9 mouse cellular contexts compared by ENCODE assay signal in genomic region chr4:36289701-36290053, GRCm38 (mm10).
DNase-seq lines count a peak whose midpoint lies in the region; ATAC-seq and TF ChIP-seq lines count a peak whose summit lies in the region.
"Had no signal": no experiment of that assay in that cellular context is flagged by ENCODE, and none has a peak within 500 bp of the region (broad histone marks: within the 10 kb centered on the region; RNA-seq: fewer than 3 reads in every experiment).

No protein-coding gene starts in this region.

- H3K4me2 ChIP-seq in intestine, embryonic 14.5 days (ENCODE audit: low read length) = peak overlapping the region; percentile 39
- peak overlapping the region; percentile 54 for H3K4me2 ChIP-seq in neural tube, embryonic 15.5 days

- H3K4me1 ChIP-seq in lung, adult 2 months (ENCODE audit: control insufficient read depth, insufficient read depth, low read length) = peaks cover 4% of the 10 kb centered on the region; the same call in 1 of the 2 replicates
- H3K4me1 ChIP-seq in intestine, embryonic 14.5 days (replicated peaks; ENCODE audit: control insufficient read depth, insufficient read depth, low read length) = no peaks in the 10 kb centered on the region
- H3K4me1 ChIP-seq in neural tube, embryonic 15.5 days = peaks cover 12% of the 10 kb centered on the region
- H3K4me1 ChIP-seq: limb, embryonic 12.5 days had no signal

- ATAC-seq in intestine, embryonic 14.5 days (replicated peaks; ENCODE audit: low FRiP score, low TSS enrichment, low read depth) = no peak
- ATAC-seq in neural tube, embryonic 15.5 days (ENCODE audit: low FRiP score) = no peak

- TF ChIP-seq POLR2A in lung, adult 2 months (IDR thresholded peaks at IDR 0.05; ENCODE audit: borderline replicate concordance, extremely low read depth, low read depth, low read length) = no peak

- H3K27me3 ChIP-seq in intestine, embryonic 14.5 days (replicated peaks; ENCODE audit: control insufficient read depth, insufficient read depth, low read length) = no peaks in the 10 kb centered on the region
- no peaks in the 10 kb centered on the region for H3K27me3 ChIP-seq in neural tube, embryonic 15.5 days (replicated peaks)
- H3K27me3 ChIP-seq: limb, embryonic 12.5 days had no signal

- H3K9ac ChIP-seq in intestine, embryonic 14.5 days (ENCODE audit: low read length) = no peak overlapping the region
- H3K9ac ChIP-seq in neural tube, embryonic 15.5 days (replicated peaks) = no peak overlapping the region
- H3K9ac ChIP-seq: limb, embryonic 12.5 days had no signal

- no peak for TF ChIP-seq CTCF in gastrocnemius, adult 2 months (IDR thresholded peaks at IDR 0.05)
- no peak for TF ChIP-seq CTCF in lung, adult 2 months (IDR thresholded peaks at IDR 0.05; ENCODE audit: insufficient read depth, low read length)

- DNase-seq in gastrocnemius, adult 2 months = no peak
- DNase-seq in gastrocnemius, postnatal 14 days = no peak
- DNase-seq in lung, adult 2 months = no peak
- no peak for DNase-seq in lung, postnatal 10 days
- no peak for DNase-seq in intestine, embryonic 14.5 days (ENCODE audit: low spot score)
- DNase-seq in spleen, postnatal 14 days (ENCODE audit: low spot score in 2 of 2) = no peak
- no peak for DNase-seq in left cerebral cortex, postnatal 14 days (ENCODE audit: low spot score in 2 of 2)

- no peaks in the 10 kb centered on the region for H3K9me3 ChIP-seq in intestine, embryonic 14.5 days (ENCODE audit: control insufficient read depth, low read length)
- H3K9me3 ChIP-seq in neural tube, embryonic 15.5 days (replicated peaks) = no peaks in the 10 kb centered on the region
- H3K9me3 ChIP-seq: limb, embryonic 12.5 days had no signal

- WGBS in lung, adult 2 months = 35% methylated on average over 8 of the region's 8 CpGs
- 56% methylated on average over 8 of the region's 8 CpGs for WGBS in intestine, embryonic 14.5 days
- 61% methylated on average over 8 of the region's 8 CpGs for WGBS in neural tube, embryonic 15.5 days

- peak overlapping the region; percentile 66 for H3K27ac ChIP-seq in gastrocnemius, adult 2 months
- H3K27ac ChIP-seq in intestine, embryonic 14.5 days (ENCODE audit: low read depth) = no peak overlapping the region
- no peak overlapping the region for H3K27ac ChIP-seq in neural tube, embryonic 15.5 days (replicated peaks)
- H3K27ac ChIP-seq: limb, embryonic 12.5 days had no signal

- H3K4me3 ChIP-seq in gastrocnemius, adult 2 months = peak overlapping the region; percentile 54
- H3K4me3 ChIP-seq in lung, adult 2 months (replicated peaks; ENCODE audit: extremely low read depth, low read depth, low read length) = peak overlapping the region; percentile 41
- peak overlapping the region; percentile 18 for H3K4me3 ChIP-seq in intestine, embryonic 14.5 days (ENCODE audit: low read depth, low read length)
- H3K4me3 ChIP-seq in neural tube, embryonic 15.5 days (replicated peaks) = peak overlapping the region; percentile 29; the same call in 1 of the 2 replicates
- H3K4me3 ChIP-seq: limb, embryonic 12.5 days had no signal

- intact Hi-C loops in gastrocnemius, adult 2 months (cut with DNase I) = no loop called here
- intact Hi-C loops in gastrocnemius, postnatal 14 days (cut with DNase I; ENCODE audit: low total_unique reads) = no loop called here
- intact Hi-C loops in left cerebral cortex, postnatal 14 days (cut with DNase I) = no loop called here

- H3K36me3 ChIP-seq in intestine, embryonic 14.5 days (ENCODE audit: control insufficient read depth, insufficient read depth, low read length) = no peaks in the 10 kb centered on the region
- no peaks in the 10 kb centered on the region for H3K36me3 ChIP-seq in neural tube, embryonic 15.5 days
- H3K36me3 ChIP-seq: limb, embryonic 12.5 days had no signal
